ENCODE assay signal across 15 mouse cellular contexts in the genomic region with DNA sequence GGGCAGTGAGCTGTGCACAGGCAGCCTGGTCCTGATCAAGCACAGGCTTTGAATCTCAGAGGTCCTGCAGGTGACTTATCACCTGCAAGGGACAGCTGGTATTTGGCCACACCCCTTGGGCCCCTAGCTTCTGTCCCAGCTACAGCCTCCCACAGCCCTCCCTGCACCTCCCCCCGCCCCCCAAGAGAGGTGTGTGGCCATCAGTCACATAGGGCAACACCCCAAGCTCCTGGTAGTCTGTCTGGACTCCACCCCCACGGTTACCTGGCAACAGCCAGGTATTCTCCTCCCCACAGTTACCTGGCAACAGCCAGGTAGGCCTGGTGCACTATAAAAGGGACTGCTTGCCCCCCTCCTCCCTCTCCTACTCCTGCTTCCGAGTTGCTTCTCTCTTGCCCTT.
"Had no signal": no experiment of that assay in that cellular context is flagged by ENCODE, and none has a peak within 500 bp of the region (broad histone marks: within the 10 kb centered on the region; RNA-seq: fewer than 3 reads in every experiment).

No protein-coding gene starts in this region.

- H3K4me2 ChIP-seq: liver, embryonic 13.5 days; neural tube, embryonic 13.5 days had no signal

- DNase-seq: kidney, adult 2 months; kidney, postnatal 25 days; layer of hippocampus, adult 9-11 months; liver; liver, embryonic 13.5 days; lung, adult 2 months; lung, postnatal 36 days; midbrain, embryonic 14.5 days; retina, postnatal 1 day; right cerebral cortex, postnatal 4 days; spleen, adult 18-20 months; thymus, postnatal 36 days had no signal

- H3K9me3 ChIP-seq: limb, embryonic 12.5 days; liver, embryonic 13.5 days; neural tube, embryonic 13.5 days had no signal

- ATAC-seq: lung, postnatal 0 days had no signal

- H3K9ac ChIP-seq: limb, embryonic 12.5 days; liver, embryonic 13.5 days; neural tube, embryonic 13.5 days had no signal

- H3K4me3 ChIP-seq: limb, embryonic 12.5 days; liver, embryonic 13.5 days; neural tube, embryonic 13.5 days had no signal

- H3K4me1 ChIP-seq: limb, embryonic 12.5 days; liver, embryonic 13.5 days; neural tube, embryonic 13.5 days had no signal

- H3K36me3 ChIP-seq: limb, embryonic 12.5 days; liver, embryonic 13.5 days; neural tube, embryonic 13.5 days had no signal

- H3K27me3 ChIP-seq: liver, embryonic 13.5 days; neural tube, embryonic 13.5 days had no signal

- H3K27ac ChIP-seq: limb, embryonic 12.5 days; liver, embryonic 13.5 days; neural tube, embryonic 13.5 days had no signal
